Mouse (Mus musculus): ENCODE data around the gene Rhoc. TPM values are rescaled to one million over a fixed set of nuclear protein-coding genes. Genes with fewer than 3 reads are reported as not detected.

Rhoc gene
- total RNA-seq, 2 experiments from 2014 or later, result 31.7 to 31.8 TPM

GRCm38 (mm10) chr3:104783971-104784500, 4.1 kb upstream of the Rhoc start:
- no peak for DNase-seq (ENCODE audit: low spot score in 2 of 2)

GRCm38 (mm10) chr3:104785284-104785683, 2.9 kb upstream of the Rhoc start:
- DNase-seq (ENCODE audit: low spot score in 2 of 2), result no peak

GRCm38 (mm10) chr3:104788561-104789311, 561 bp downstream of the Rhoc start:
- peak; percentile 39 to 45 for DNase-seq (ENCODE audit: low spot score in 2 of 2)

- DNase-seq (ENCODE audit: low spot score in 2 of 2), result no peak
These were observed 1.1 kb downstream of the Rhoc start for GRCm38 (mm10) chr3:104789312-104789605.

GRCm38 (mm10) chr3:104789822-104790221, 1.6 kb downstream of the Rhoc start:
- peak; percentile 17 to 34 for DNase-seq (ENCODE audit: low spot score in 2 of 2)

GRCm38 (mm10) chr3:104790401-104790937, 2.3 kb downstream of the Rhoc start:
- peak; percentile 69 for DNase-seq (ENCODE audit: low spot score in 2 of 2)

- DNase-seq (ENCODE audit: low spot score in 2 of 2), result no peak
These were observed 2.8 kb downstream of the Rhoc start for GRCm38 (mm10) chr3:104791017-104791416.

GRCm38 (mm10) chr3:104791671-104792070, 3.5 kb downstream of the Rhoc start:
- DNase-seq (ENCODE audit: low spot score in 2 of 2), result peak; percentile 37 to 53

- DNase-seq (ENCODE audit: low spot score in 2 of 2), result no peak
These were observed 4.4 kb downstream of the Rhoc start for GRCm38 (mm10) chr3:104792360-104793270.

- peak; percentile 42 to 52 for DNase-seq (ENCODE audit: low spot score in 2 of 2)
These were observed 6.0 kb downstream of the Rhoc start for GRCm38 (mm10) chr3:104793871-104794828.

GRCm38 (mm10) chr3:104794953-104795470, 6.8 kb downstream of the Rhoc start:
- DNase-seq (ENCODE audit: low spot score in 2 of 2), result no peak

- no peak for DNase-seq (ENCODE audit: low spot score in 2 of 2)
These were observed 7.6 kb downstream of the Rhoc start for GRCm38 (mm10) chr3:104795661-104796340.

GRCm38 (mm10) chr3:104796430-104797082, 8.4 kb downstream of the Rhoc start:
- no peak for DNase-seq (ENCODE audit: low spot score in 2 of 2)

- DNase-seq (ENCODE audit: low spot score in 2 of 2), result no peak
These were observed 12.5 kb downstream of the Rhoc start for GRCm38 (mm10) chr3:104800681-104801080.

GRCm38 (mm10) chr3:104801481-104801880, 13.3 kb downstream of the Rhoc start:
- no peak for DNase-seq (ENCODE audit: low spot score in 2 of 2)

- DNase-seq (ENCODE audit: low spot score in 2 of 2), result no peak
These were observed 16.1 kb downstream of the Rhoc start for GRCm38 (mm10) chr3:104804312-104804711.

GRCm38 (mm10) chr3:104805539-104805938, 17.4 kb downstream of the Rhoc start:
- no peak for DNase-seq (ENCODE audit: low spot score in 2 of 2)

- no peak for DNase-seq (ENCODE audit: low spot score in 2 of 2)
These were observed 23.6 kb downstream of the Rhoc start for GRCm38 (mm10) chr3:104811752-104812151.

- no peak for DNase-seq (ENCODE audit: low spot score in 2 of 2)
These were observed 24.1 kb downstream of the Rhoc start for GRCm38 (mm10) chr3:104812254-104812653.
